Mouse (Mus musculus) stomach, postnatal 0 days (tissue): ENCODE data around the gene Kctd2. TPM values are rescaled to one million over a fixed set of nuclear protein-coding genes. Genes with fewer than 3 reads are reported as not detected.
A peak's percentile ranks its signal among the peaks of the same experiment; 100 is the strongest.

Experiments used
- ATAC-seq: fragments of 200-750 bp; cut with Nextera tagmentation; 2 replicates; pipeline ENCODE4 v1.8.0; 2017; ENCODE audit not compliant: low FRiP score, low TSS enrichment
- DNase-seq: peaks from one replicate; pipeline ENCODE4 v3.0.0-alpha.2; 2016; ENCODE audit warnings: low spot score
- H3K27ac ChIP-seq: fragments of 300-500 bp; sonication (generic); replicated peaks from 2 replicates; pipeline ENCODE4 v1.5.1; 2014; ENCODE audit warnings: mild to moderate bottlenecking, control low read depth
- H3K27me3 ChIP-seq: fragments of 300-500 bp; sonication (generic); 2 replicates; pipeline ENCODE4 v1.6.1; 2014; ENCODE audit warnings: low read length; ENCODE audit not compliant: control insufficient read depth, insufficient read depth
- H3K36me3 ChIP-seq: fragments of 300-500 bp; sonication (generic); 2 replicates; pipeline ENCODE4 v1.6.1; 2014; ENCODE audit warnings: low read length, mixed read lengths; ENCODE audit not compliant: control insufficient read depth, insufficient read depth
- H3K4me1 ChIP-seq: fragments of 300-500 bp; sonication (generic); replicated peaks from 2 replicates; pipeline ENCODE4 v1.6.1; 2014; ENCODE audit warnings: antibody characterized with exemption; ENCODE audit not compliant: control insufficient read depth, insufficient read depth
- H3K4me2 ChIP-seq: fragments of 300-500 bp; sonication (generic); replicated peaks from 2 replicates; pipeline ENCODE4 v1.6.1; 2014; ENCODE audit warnings: low read depth, mild to moderate bottlenecking, control low read depth, moderate library complexity
- H3K4me3 ChIP-seq: fragments of 300-500 bp; sonication (generic); 2 replicates; pipeline ENCODE4 v1.5.1; 2014; ENCODE audit warnings: low read depth, low read length, control low read depth
- H3K9ac ChIP-seq: fragments of 300-500 bp; sonication (generic); 2 replicates; pipeline ENCODE4 v1.6.1; 2014; ENCODE audit warnings: mild to moderate bottlenecking, low read length, control low read depth, mixed read lengths
- H3K9me3 ChIP-seq: fragments of 300-500 bp; sonication (generic); 2 replicates; pipeline ENCODE4 v1.6.1; 2016; ENCODE audit warnings: low read length; ENCODE audit not compliant: control insufficient read depth
- CTCF ChIP-seq: IDR thresholded peaks from 2 replicates; pipeline ENCODE4 v1.5.1; 2016; ENCODE audit warnings: antibody characterized with exemption, low read depth, mild to moderate bottlenecking, moderate library complexity
- EP300 ChIP-seq: optimal IDR thresholded peaks from 2 replicates; pipeline ENCODE3; 2016; ENCODE audit warnings: antibody characterized with exemption
- WGBS: fragments of 180-500 bp; shearing (Covaris S2); extraction: QIAGEN DNeasy Blood & Tissue Kit; methylation state at CpG from one replicate; pipeline ENCODE4 v1.1.7; 2014; 5-methylcytosine and 5-hydroxymethylcytosine counted together
- polyA plus RNA-seq: library from polyadenylated mRNA; unstranded; fragments of >200 nt; fragmentation: Nextera tagmentation; extraction: Ambion mirVana; gene quantifications from 2 replicates; pipeline ENCODE4 v1.2.1, GENCODE M21; 2015

Gene Kctd2
- polyA plus RNA-seq, 1 experiment from 2014 or later: 11.6 TPM

- Histone ChIP-seq H3K9ac (peak within 1 kb of the TSS; percentile 91), H3K4me1 (0 out of 2 replicates have a peak, but pooled peaks cover 3% of the 10 kb centered on the region), H3K36me3 (no peaks in the 10 kb centered on the region), H3K4me2 (peak within 1 kb of the TSS; percentile 71), H3K4me3 (peak within 1 kb of the TSS; percentile 88), H3K27ac (peak within 1 kb of the TSS; percentile 89), H3K27me3 (no peaks in the 10 kb centered on the region), H3K9me3 (no peaks in the 10 kb centered on the region)
- WGBS: 4% methylated on average over 47 of the region's 50 CpGs
- DNase-seq (peak; percentile 87), ATAC-seq (peak; percentile 93)
- no peak for TF ChIP-seq EP300
- TF ChIP-seq CTCF: peak; percentile 5; the same call in 1 of the 2 replicates
Measured at GRCm38 (mm10) chr11:115403338-115404124, 16.4 kb upstream of the Kctd2 start, which contains the start of gene Mrpl58. Gene Mrpl58 (plus strand): TSS chr11:115403752.

GRCm38 (mm10) chr11:115405723-115406122 lies 14.2 kb upstream of the Kctd2 start:
- WGBS: 94% methylated on average over 6 of the region's 6 CpGs
- H3K4me3 ChIP-seq: no peak overlapping the region
- no peak overlapping the region for H3K9ac ChIP-seq
- no peaks in the 10 kb centered on the region for H3K36me3 ChIP-seq
- H3K4me1 ChIP-seq: 0 out of 2 replicates have a peak, but pooled peaks cover 3% of the 10 kb centered on the region
- H3K27ac ChIP-seq: no peak overlapping the region
- TF ChIP-seq CTCF (no peak), EP300 (no peak)
- DNase-seq (no peak), ATAC-seq (no peak)
- no peak overlapping the region for H3K4me2 ChIP-seq
- no peaks in the 10 kb centered on the region for H3K27me3 ChIP-seq
- no peaks in the 10 kb centered on the region for H3K9me3 ChIP-seq

GRCm38 (mm10) chr11:115406858-115407401 lies 13.0 kb upstream of the Kctd2 start:
- TF ChIP-seq EP300: no peak
- no peak for TF ChIP-seq CTCF
- Histone ChIP-seq H3K4me3 (no peak overlapping the region), H3K9ac (no peak overlapping the region), H3K27me3 (no peaks in the 10 kb centered on the region), H3K4me1 (0 out of 2 replicates have a peak, but pooled peaks cover 3% of the 10 kb centered on the region), H3K36me3 (no peaks in the 10 kb centered on the region), H3K27ac (no peak overlapping the region), H3K4me2 (no peak overlapping the region), H3K9me3 (no peaks in the 10 kb centered on the region)
- WGBS: 93% methylated on average over 17 of the region's 17 CpGs
- DNase-seq (no peak), ATAC-seq (no peak)

GRCm38 (mm10) chr11:115408266-115408920 lies 11.5 kb upstream of the Kctd2 start:
- Histone ChIP-seq H3K4me3 (no peak overlapping the region), H3K27ac (no peak overlapping the region), H3K9me3 (no peaks in the 10 kb centered on the region), H3K4me2 (no peak overlapping the region), H3K36me3 (no peaks in the 10 kb centered on the region), H3K4me1 (0 out of 2 replicates have a peak, but pooled peaks cover 3% of the 10 kb centered on the region), H3K9ac (no peak overlapping the region), H3K27me3 (no peaks in the 10 kb centered on the region)
- DNase-seq: no peak
- 81% methylated on average over 6 of the region's 6 CpGs for whole genome bisulfite sequencing
- ATAC-seq: no peak
- TF ChIP-seq EP300 (no peak), CTCF (peak; percentile 25; the same call in 1 of the 2 replicates)

- DNase-seq (no peak), ATAC-seq (no peak)
- no peak for TF ChIP-seq EP300
- no peak for TF ChIP-seq CTCF
- no peaks in the 10 kb centered on the region for H3K9me3 ChIP-seq
- no peak overlapping the region for H3K9ac ChIP-seq
- WGBS: 70% methylated on average over 7 of the region's 7 CpGs
- H3K27me3 ChIP-seq: no peaks in the 10 kb centered on the region
- no peak overlapping the region for H3K4me2 ChIP-seq
- no peaks in the 10 kb centered on the region for H3K36me3 ChIP-seq
- no peaks in the 10 kb centered on the region for H3K4me1 ChIP-seq
- no peak overlapping the region for H3K27ac ChIP-seq
- H3K4me3 ChIP-seq: no peak overlapping the region
Measured at GRCm38 (mm10) chr11:115409556-115409955, 10.4 kb upstream of the Kctd2 start.
